Mouse (Mus musculus) left cerebral cortex, postnatal 36 days (tissue): ENCODE results near the gene Hace1. TPM values are rescaled to one million over a fixed set of nuclear protein-coding genes. Genes with fewer than 3 reads are reported as not detected.
"Not testable (repeated sequence)": the region's sequence is repeated elsewhere in the genome, so short reads cannot be mapped to it uniquely, and the experiment has no call there.

Source experiments
- DNase-seq, 2 experiments: peaks; one replicate each; pipeline ENCODE4 v3.0.0; 2021 to 2022; ENCODE audit warnings: low spot score in 2 of 2, mixed read lengths in 1 of 2
- intact Hi-C: fragments of 180-260 bp; cut with DNase I; formaldehyde crosslinking; loops from one replicate; pipeline ENCODE4 v1.15.1; 2025
- total RNA-seq, 2 experiments: library from RNA; stranded (reverse); gene quantifications; 2 replicates each; pipeline ENCODE4 v1.2.3; 2021

Hace1 gene
- total RNA-seq: 10 to 100 TPM; 40.7 to 52.1 TPM

GRCm38 (mm10) chr10:45577731-45578297 lies at the start of gene Hace1:
Gene Hace1, plus strand, starts transcription at chr10:45577829.
- intact Hi-C loops: loop anchor here (5.0 kb wide), 1 partner anchor 91 kb away; the partner anchor contains the start of gene Lin28b
- DNase-seq: peak; percentile 87 to 91

GRCm38 (mm10) chr10:45537334-45537733 lies 40.3 kb upstream of the Hace1 start:
- intact Hi-C loops, DNase-seq: not testable (repeated sequence)

- intact Hi-C loops: no loop called here
- DNase-seq: no peak
These were observed 34.9 kb upstream of the Hace1 start for GRCm38 (mm10) chr10:45542726-45543125.

GRCm38 (mm10) chr10:45546799-45547198 lies 30.8 kb upstream of the Hace1 start:
- intact Hi-C loops: no loop called here
- DNase-seq: no peak

- intact Hi-C loops: loop anchor here (5.0 kb wide), 1 partner anchor 91 kb away; the partner anchor contains the start of gene Lin28b
- DNase-seq: peak; percentile 65 to 68
These were observed 731 bp downstream of the Hace1 start for GRCm38 (mm10) chr10:45578298-45578821.

- intact Hi-C loops: no loop called here
- DNase-seq: no peak
These were observed 5.7 kb downstream of the Hace1 start for GRCm38 (mm10) chr10:45583310-45583709.

- DNase-seq: no peak
- intact Hi-C loops: no loop called here
These were observed 6.2 kb downstream of the Hace1 start for GRCm38 (mm10) chr10:45583829-45584228.

GRCm38 (mm10) chr10:45584311-45585102 lies 6.9 kb downstream of the Hace1 start:
- no peak for DNase-seq

GRCm38 (mm10) chr10:45605853-45606252 lies 28.2 kb downstream of the Hace1 start:
- intact Hi-C loops: no loop called here
- DNase-seq: no peak

More at GRCm38 (mm10) chr10:45584311-45585102, 6.9 kb downstream of the Hace1 start:
- intact Hi-C loops: no loop called here

GRCm38 (mm10) chr10:45610727-45611126 lies 33.1 kb downstream of the Hace1 start:
- DNase-seq: no peak
- intact Hi-C loops: no loop called here

- no peak for DNase-seq
- intact Hi-C loops: no loop called here
These were observed 38.4 kb downstream of the Hace1 start for GRCm38 (mm10) chr10:45616012-45616411.

GRCm38 (mm10) chr10:45619039-45619438 lies 41.4 kb downstream of the Hace1 start:
- intact Hi-C loops: no loop called here
- DNase-seq: no peak

GRCm38 (mm10) chr10:45631995-45632394 lies 54.4 kb downstream of the Hace1 start:
- DNase-seq: no peak
- intact Hi-C loops: no loop called here

GRCm38 (mm10) chr10:45632641-45633040 lies 55.0 kb downstream of the Hace1 start:
- DNase-seq: no peak

GRCm38 (mm10) chr10:45635201-45635600 lies 57.6 kb downstream of the Hace1 start:
- DNase-seq: no peak
- intact Hi-C loops: no loop called here

More at GRCm38 (mm10) chr10:45632641-45633040, 55.0 kb downstream of the Hace1 start:
- intact Hi-C loops: no loop called here

- intact Hi-C loops: no loop called here
- DNase-seq: no peak
These were observed 62.1 kb downstream of the Hace1 start for GRCm38 (mm10) chr10:45639762-45640161.

GRCm38 (mm10) chr10:45654026-45654425 lies 76.4 kb downstream of the Hace1 start:
- no peak for DNase-seq
- intact Hi-C loops: loop anchor here (10.0 kb wide), 1 partner anchor 269 kb away; no protein-coding TSS in a partner anchor

- intact Hi-C loops: no loop called here
- DNase-seq: no peak
These were observed 84.4 kb downstream of the Hace1 start for GRCm38 (mm10) chr10:45662015-45662414.

- intact Hi-C loops: no loop called here
- no peak for DNase-seq
These were observed 90.6 kb downstream of the Hace1 start for GRCm38 (mm10) chr10:45668266-45668665.

- no peak for DNase-seq
These were observed 99.2 kb downstream of the Hace1 start for GRCm38 (mm10) chr10:45676796-45677195.

GRCm38 (mm10) chr10:45686191-45686590 lies 108.6 kb downstream of the Hace1 start:
- intact Hi-C loops: no loop called here

More at GRCm38 (mm10) chr10:45676796-45677195, 99.2 kb downstream of the Hace1 start:
- intact Hi-C loops: loop anchor here (2.0 kb wide), 2 partner anchors 124 to 240 kb away; no protein-coding TSS in a partner anchor

More at GRCm38 (mm10) chr10:45686191-45686590, 108.6 kb downstream of the Hace1 start:
- DNase-seq: no peak
